Comparison of ENCODE assay signal across 9 mouse cellular contexts in the genomic region with DNA sequence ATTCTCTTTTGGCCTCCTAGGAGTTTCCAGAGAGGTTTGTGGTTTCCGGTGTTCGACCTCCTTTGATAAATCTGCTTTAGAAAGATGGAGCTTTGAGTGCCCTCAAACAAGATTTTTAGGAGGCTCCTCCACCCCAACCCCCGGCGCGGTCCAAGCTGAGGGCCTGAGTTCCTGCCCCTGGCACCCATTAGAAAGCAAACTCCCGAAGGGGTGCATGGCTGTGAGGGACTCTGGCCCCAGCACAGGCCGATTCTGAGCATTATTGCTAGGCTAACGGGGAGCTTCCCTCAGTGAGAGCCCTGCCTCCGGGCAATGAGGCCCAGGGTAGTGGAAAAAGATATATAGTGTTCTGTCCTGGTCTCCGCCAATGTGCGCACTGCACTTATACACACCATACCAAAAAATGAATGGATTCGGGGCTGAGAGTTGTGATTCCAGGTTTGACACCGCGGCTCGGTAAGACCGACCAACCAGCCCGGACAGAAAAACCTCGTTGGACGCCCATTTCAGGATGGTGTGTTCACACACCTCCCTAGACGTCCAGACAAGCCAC. TPM values are rescaled to one million over a fixed set of nuclear protein-coding genes. Genes with fewer than 3 reads are reported as not detected.
DNase-seq lines count a peak whose midpoint lies in the region; ATAC-seq lines count a peak whose summit lies in the region.
"Had no signal": no experiment of that assay in that cellular context is flagged by ENCODE, and none has a peak within 500 bp of the region (broad histone marks: within the 10 kb centered on the region; RNA-seq: fewer than 3 reads in every experiment).

No protein-coding gene starts in this region.

- peak overlapping the region; percentile 93 for H3K27ac ChIP-seq in embryonic facial prominence, embryonic 13.5 days
- peak overlapping the region; percentile 81 for H3K27ac ChIP-seq in hindbrain, embryonic 12.5 days
- peak overlapping the region; percentile 83 for H3K27ac ChIP-seq in midbrain, embryonic 15.5 days

- 0 out of 2 replicates have a peak, but pooled peaks cover 7% of the 10 kb centered on the region for H3K36me3 ChIP-seq in embryonic facial prominence, embryonic 13.5 days
- peaks cover 17% of the 10 kb centered on the region for H3K36me3 ChIP-seq in hindbrain, embryonic 12.5 days
- peaks cover 2% of the 10 kb centered on the region; the same call in 1 of the 2 replicates for H3K36me3 ChIP-seq in midbrain, embryonic 15.5 days (replicated peaks)

- peak overlapping the region; percentile 95 for H3K4me2 ChIP-seq in embryonic facial prominence, embryonic 13.5 days
- peak overlapping the region; percentile 99 for H3K4me2 ChIP-seq in hindbrain, embryonic 12.5 days (replicated peaks)
- H3K4me2 ChIP-seq in midbrain, embryonic 15.5 days = peak overlapping the region; percentile 95

- no peaks in the 10 kb centered on the region for H3K9me3 ChIP-seq in embryonic facial prominence, embryonic 13.5 days
- H3K9me3 ChIP-seq in hindbrain, embryonic 12.5 days (replicated peaks) = no peaks in the 10 kb centered on the region
- H3K9me3 ChIP-seq in midbrain, embryonic 15.5 days = no peaks in the 10 kb centered on the region

- H3K4me3 ChIP-seq in embryonic facial prominence, embryonic 13.5 days = peak overlapping the region; percentile 60
- H3K4me3 ChIP-seq in hindbrain, embryonic 12.5 days = peak overlapping the region; percentile 56; the same call in 1 of the 2 replicates
- H3K4me3 ChIP-seq in midbrain, embryonic 15.5 days = peak overlapping the region; percentile 46

- no peaks in the 10 kb centered on the region for H3K27me3 ChIP-seq in embryonic facial prominence, embryonic 13.5 days
- H3K27me3 ChIP-seq in hindbrain, embryonic 12.5 days = no peaks in the 10 kb centered on the region
- no peaks in the 10 kb centered on the region for H3K27me3 ChIP-seq in midbrain, embryonic 15.5 days (replicated peaks)

- peak; percentile 21 to 29 for DNase-seq in layer of hippocampus, postnatal 10 days (ENCODE audit: low spot score in 2 of 2)
- DNase-seq in layer of hippocampus, adult 11-12 months (ENCODE audit: low spot score) = no peak
- DNase-seq in adrenal gland, postnatal 14 days = no peak

- WGBS in embryonic facial prominence, embryonic 13.5 days = 78% methylated on average over 20 of the region's 20 CpGs
- 86% methylated on average over 20 of the region's 20 CpGs for WGBS in hindbrain, embryonic 12.5 days
- 79% methylated on average over 20 of the region's 20 CpGs for WGBS in midbrain, embryonic 15.5 days

- H3K9ac ChIP-seq in embryonic facial prominence, embryonic 13.5 days = peak overlapping the region; percentile 95
- H3K9ac ChIP-seq in hindbrain, embryonic 12.5 days = peak overlapping the region; percentile 84
- H3K9ac ChIP-seq in midbrain, embryonic 15.5 days = peak overlapping the region; percentile 65

- no peak for ATAC-seq in embryonic facial prominence, embryonic 13.5 days (ENCODE audit: insufficient number of reproducible peaks, insufficient read depth, low FRiP score, low TSS enrichment, low read depth)
- no peak for ATAC-seq in hindbrain, embryonic 12.5 days (ENCODE audit: low FRiP score)
- ATAC-seq in midbrain, embryonic 15.5 days (replicated peaks) = peak; percentile 43; the same call in 1 of the 2 replicates
- ATAC-seq in megakaryocyte progenitor cell, adult 5-6 weeks (replicated peaks; ENCODE audit: poor library complexity) = no peak
- no peak for ATAC-seq in megakaryocyte-erythroid progenitor cell, adult 5-6 weeks (replicated peaks; ENCODE audit: low FRiP score, low TSS enrichment, poor library complexity, severe bottlenecking)

- H3K4me1 ChIP-seq in embryonic facial prominence, embryonic 13.5 days = peaks cover 21% of the 10 kb centered on the region
- peaks cover 18% of the 10 kb centered on the region for H3K4me1 ChIP-seq in hindbrain, embryonic 12.5 days
- peaks cover 18% of the 10 kb centered on the region for H3K4me1 ChIP-seq in midbrain, embryonic 15.5 days

RNA-seq across cellular contexts. Expression of a gene that starts 14.7 kb away (rescaled TPM):
- total RNA-seq in layer of hippocampus, postnatal 10 days (2021) = 10 to 100 TPM; 76.9 to 89.3 TPM
- polyA plus RNA-seq in embryonic facial prominence, embryonic 13.5 days (2015; fragmentation: Nextera tagmentation; extraction: Ambion mirVana) = 59.9 and 61.4 TPM in 2 replicates
- polyA plus RNA-seq in hindbrain, embryonic 12.5 days (2016; fragmentation: Nextera tagmentation; extraction: Ambion mirVana) = 117 and 121 TPM in 2 replicates
- polyA plus RNA-seq in midbrain, embryonic 15.5 days (2015; fragmentation: Nextera tagmentation; extraction: Ambion mirVana) = 217 and 221 TPM in 2 replicates
- 17.7 and 23.2 TPM in 2 replicates for total RNA-seq in adrenal gland, postnatal 14 days (2021)
- total RNA-seq in megakaryocyte progenitor cell, adult 5-6 weeks (2015) = 10.5 and 13.3 TPM in 2 replicates
- 16.2 and 20.1 TPM in 2 replicates for total RNA-seq in megakaryocyte progenitor cell, adult 5-6 weeks (2017)
- 14.2 and 16.5 TPM in 2 replicates for total RNA-seq in megakaryocyte-erythroid progenitor cell, adult 5-6 weeks (2014; fragmentation: Nextera tagmentation)
- 11.1 and 25.0 TPM in 2 replicates for total RNA-seq in megakaryocyte-erythroid progenitor cell, adult 5-6 weeks (2017)

RNA-seq across cellular contexts. Expression of a gene that starts 32.2 kb away (rescaled TPM):
- 1 to 10 TPM; 1.6 TPM for total RNA-seq in layer of hippocampus, postnatal 10 days (2021)
- 1.7 and 2.0 TPM in 2 replicates for polyA plus RNA-seq in embryonic facial prominence, embryonic 13.5 days (2015; fragmentation: Nextera tagmentation; extraction: Ambion mirVana)
- 1.6 TPM in 2 replicates for polyA plus RNA-seq in hindbrain, embryonic 12.5 days (2016; fragmentation: Nextera tagmentation; extraction: Ambion mirVana)
- 1.6 and 2.1 TPM in 2 replicates for polyA plus RNA-seq in midbrain, embryonic 15.5 days (2015; fragmentation: Nextera tagmentation; extraction: Ambion mirVana)
- total RNA-seq in adrenal gland, postnatal 14 days (2021) = 0.85 and 2.5 TPM in 2 replicates
- total RNA-seq in megakaryocyte progenitor cell, adult 5-6 weeks (2015) = not detected in 2 replicates
- 0.42 TPM in 1 of 2 replicates, not detected in the other for total RNA-seq in megakaryocyte progenitor cell, adult 5-6 weeks (2017)
- not detected in 2 replicates for total RNA-seq in megakaryocyte-erythroid progenitor cell, adult 5-6 weeks (2014; fragmentation: Nextera tagmentation)
- not detected in 2 replicates for total RNA-seq in megakaryocyte-erythroid progenitor cell, adult 5-6 weeks (2017)
- polyA plus RNA-seq: liver, adult 2 months had no signal

RNA-seq across cellular contexts. Expression of a gene that starts 32.3 kb away (rescaled TPM):
- 100 to 1,000 TPM in 1 of 2 experiments, 10 to 100 TPM in 1; 82.0 to 110 TPM for total RNA-seq in layer of hippocampus, postnatal 10 days (2021)
- 752 and 768 TPM in 2 replicates for polyA plus RNA-seq in embryonic facial prominence, embryonic 13.5 days (2015; fragmentation: Nextera tagmentation; extraction: Ambion mirVana)
- polyA plus RNA-seq in hindbrain, embryonic 12.5 days (2016; fragmentation: Nextera tagmentation; extraction: Ambion mirVana) = 655 and 709 TPM in 2 replicates
- polyA plus RNA-seq in midbrain, embryonic 15.5 days (2015; fragmentation: Nextera tagmentation; extraction: Ambion mirVana) = 298 and 315 TPM in 2 replicates
- total RNA-seq in adrenal gland, postnatal 14 days (2021) = 234 and 260 TPM in 2 replicates
- total RNA-seq in megakaryocyte progenitor cell, adult 5-6 weeks (2015) = 123 and 124 TPM in 2 replicates
- 120 and 271 TPM in 2 replicates for total RNA-seq in megakaryocyte progenitor cell, adult 5-6 weeks (2017)
- 204 and 213 TPM in 2 replicates for total RNA-seq in megakaryocyte-erythroid progenitor cell, adult 5-6 weeks (2014; fragmentation: Nextera tagmentation)
- total RNA-seq in megakaryocyte-erythroid progenitor cell, adult 5-6 weeks (2017) = 395 and 654 TPM in 2 replicates

RNA-seq across cellular contexts. Expression of a gene that starts 40.4 kb away (rescaled TPM):
- 1 to 10 TPM; 2.6 to 3.1 TPM for total RNA-seq in layer of hippocampus, postnatal 10 days (2021)
- 1.4 and 1.9 TPM in 2 replicates for polyA plus RNA-seq in embryonic facial prominence, embryonic 13.5 days (2015; fragmentation: Nextera tagmentation; extraction: Ambion mirVana)
- polyA plus RNA-seq in hindbrain, embryonic 12.5 days (2016; fragmentation: Nextera tagmentation; extraction: Ambion mirVana) = 3.0 and 3.2 TPM in 2 replicates
- 1.7 TPM in 2 replicates for polyA plus RNA-seq in midbrain, embryonic 15.5 days (2015; fragmentation: Nextera tagmentation; extraction: Ambion mirVana)
- 7.9 and 9.9 TPM in 2 replicates for total RNA-seq in adrenal gland, postnatal 14 days (2021)
- total RNA-seq in megakaryocyte progenitor cell, adult 5-6 weeks (2015) = 0.78 TPM in 1 of 2 replicates, not detected in the other
- total RNA-seq in megakaryocyte progenitor cell, adult 5-6 weeks (2017) = not detected in 2 replicates
- total RNA-seq in megakaryocyte-erythroid progenitor cell, adult 5-6 weeks (2014; fragmentation: Nextera tagmentation) = 2.6 TPM in 1 of 2 replicates, not detected in the other
- total RNA-seq in megakaryocyte-erythroid progenitor cell, adult 5-6 weeks (2017) = not detected in 2 replicates
- polyA plus RNA-seq: liver, adult 2 months had no signal

Comparison
In these comparisons a context has a peak if more than half of its experiments do, and no peak if none do; other contexts are left out.
1. DNase-seq: peak in layer of hippocampus, postnatal 10 days (2 of 2); none in layer of hippocampus, adult 11-12 months (single experiment) and adrenal gland, postnatal 14 days (single experiment).
2. Peak in every context shown above with its lines, with median percentiles within 50 percentile points of each other: H3K27ac ChIP-seq, H3K4me2 ChIP-seq, H3K4me3 ChIP-seq and H3K9ac ChIP-seq.